Mouse (Mus musculus) lung, postnatal 36 days (tissue): ENCODE results near the gene Casz1.
A peak's percentile ranks its signal among the peaks of the same experiment; 100 is the strongest.

Experiments
- DNase-seq: peaks from one replicate; pipeline ENCODE4 v3.0.0; 2022; ENCODE audit warnings: mixed read lengths

Gene Casz1

GRCm38 (mm10) chr4:148978221-148978855, 174.1 kb downstream of the Casz1 start:
- DNase-seq, result peak; percentile 59

- DNase-seq, result no peak
These were observed 174.7 kb downstream of the Casz1 start for GRCm38 (mm10) chr4:148978926-148979325.

- DNase-seq, result no peak
These were observed 175.6 kb downstream of the Casz1 start for GRCm38 (mm10) chr4:148979837-148980236.

GRCm38 (mm10) chr4:148982274-148982673, 178.0 kb downstream of the Casz1 start:
- DNase-seq, result no peak

- no peak for DNase-seq
These were observed 180.7 kb downstream of the Casz1 start for GRCm38 (mm10) chr4:148984701-148985540.

- DNase-seq, result no peak
These were observed 181.6 kb downstream of the Casz1 start for GRCm38 (mm10) chr4:148985541-148986476.

GRCm38 (mm10) chr4:148990038-148990437, 185.8 kb downstream of the Casz1 start:
- no peak for DNase-seq

GRCm38 (mm10) chr4:148993948-148994347, 189.7 kb downstream of the Casz1 start:
- DNase-seq, result no peak

- no peak for DNase-seq
These were observed 196.5 kb downstream of the Casz1 start for GRCm38 (mm10) chr4:149000746-149001145.

GRCm38 (mm10) chr4:149001515-149001914, 197.3 kb downstream of the Casz1 start:
- DNase-seq, result no peak

GRCm38 (mm10) chr4:149002441-149003093, 198.3 kb downstream of the Casz1 start:
- peak; percentile 21 for DNase-seq
